Mouse (Mus musculus) G1E (cell line): ENCODE results near the gene Nkd2.

Experiments
- CTCF ChIP-seq: IDR thresholded peaks from 2 replicates; pipeline ENCODE4 v1.5.1; 2012; ENCODE audit warnings: low read depth, low read length, inconsistent platforms, mixed read lengths
- GATA1 ChIP-seq: IDR thresholded peaks from 2 replicates; pipeline ENCODE4 v1.6.1; 2012; ENCODE audit warnings: borderline replicate concordance, low read length, inconsistent platforms, mixed read lengths
- POLR2AphosphoS5 ChIP-seq: IDR thresholded peaks from 2 replicates; pipeline ENCODE4 v1.6.1; 2012; ENCODE audit warnings: low read depth, low read length, inconsistent platforms; ENCODE audit not compliant: insufficient replicate concordance
- TAL1 ChIP-seq: conservative IDR thresholded peaks from 2 replicates; pipeline ENCODE4 v1.6.1; 2012; ENCODE audit warnings: low read depth, low read length, inconsistent platforms, mixed read lengths

- TF ChIP-seq CTCF, result no peak
- no peak for TF ChIP-seq GATA1
- no peak for TF ChIP-seq TAL1
- TF ChIP-seq POLR2AphosphoS5, result no peak
Measured at GRCm38 (mm10) chr13:73769916-73770682, 77.3 kb downstream of the Nkd2 start.
